Comparison of ENCODE assay signal across 8 mouse cellular contexts in genomic region chr9:118477281-118477931, GRCm38 (mm10). TPM values are rescaled to one million over a fixed set of nuclear protein-coding genes. Genes with fewer than 3 reads are reported as not detected.
DNase-seq lines count a peak whose midpoint lies in the region; ATAC-seq lines count a peak whose summit lies in the region.

No protein-coding gene starts in this region.

- no peak overlapping the region for H3K9ac ChIP-seq in kidney, embryonic 14.5 days (ENCODE audit: low read depth, low read length)

- 1% methylated on average over 31 of the region's 31 CpGs for WGBS in kidney, embryonic 14.5 days
- WGBS in hindbrain, embryonic 10.5 days = under 1% methylated on average over 31 of the region's 31 CpGs
- WGBS in macrophage (ENCODE audit: missing documents) = under 1% methylated on average over 31 of the region's 31 CpGs

- peaks cover 87% of the 10 kb centered on the region for H3K27me3 ChIP-seq in kidney, embryonic 14.5 days (ENCODE audit: control insufficient read depth, insufficient read depth, low read length)
- H3K27me3 ChIP-seq in hindbrain, embryonic 10.5 days (ENCODE audit: insufficient read depth, poor library complexity, severe bottlenecking) = peaks cover 96% of the 10 kb centered on the region

- no peaks in the 10 kb centered on the region for H3K9me3 ChIP-seq in kidney, embryonic 14.5 days (ENCODE audit: control insufficient read depth, low read length)
- H3K9me3 ChIP-seq in hindbrain, embryonic 10.5 days = no peaks in the 10 kb centered on the region

- H3K27ac ChIP-seq in kidney, embryonic 14.5 days (ENCODE audit: low read depth, low read length) = no peak overlapping the region
- no peak overlapping the region for H3K27ac ChIP-seq in brown adipose tissue, adult 24 weeks (replicated peaks; ENCODE audit: low read depth, low read length)
- H3K27ac ChIP-seq in hindbrain, embryonic 10.5 days = no peak overlapping the region
- H3K27ac ChIP-seq in macrophage = no peak overlapping the region

- ATAC-seq in kidney, embryonic 14.5 days (ENCODE audit: low FRiP score, low TSS enrichment) = no peak

- no peaks in the 10 kb centered on the region for H3K79me2 ChIP-seq in macrophage (ENCODE audit: inconsistent target)

- H3K4me2 ChIP-seq in kidney, embryonic 14.5 days (replicated peaks; ENCODE audit: low read depth, low read length) = peak overlapping the region; percentile 24; the same call in 1 of the 2 replicates

- DNase-seq in kidney, adult 11 months = no peak
- peak; percentile 60 for DNase-seq in hindbrain, embryonic 10.5 days (ENCODE audit: low spot score)
- DNase-seq in right cerebral cortex, postnatal 10 days (ENCODE audit: low spot score in 2 of 2) = no peak
- no peak for DNase-seq in adrenal gland, adult 8-10 months
- DNase-seq in right cerebral cortex, adult 18-20 months = no peak

- no peaks in the 10 kb centered on the region for H3K36me3 ChIP-seq in kidney, embryonic 14.5 days (ENCODE audit: control insufficient read depth, insufficient read depth, low read length)
- H3K36me3 ChIP-seq in hindbrain, embryonic 10.5 days = no peaks in the 10 kb centered on the region
- H3K36me3 ChIP-seq in macrophage (ENCODE audit: inconsistent target) = no peaks in the 10 kb centered on the region

- peak overlapping the region; percentile 40; the same call in 1 of the 2 replicates for H3K4me3 ChIP-seq in kidney, embryonic 14.5 days (ENCODE audit: low read length)
- peak overlapping the region; percentile 51 for H3K4me3 ChIP-seq in brown adipose tissue, adult 24 weeks (ENCODE audit: insufficient read depth, low read depth, low read length)
- peak overlapping the region; percentile 36 for H3K4me3 ChIP-seq in hindbrain, embryonic 10.5 days
- H3K4me3 ChIP-seq in macrophage (ENCODE audit: inconsistent target) = peak overlapping the region; percentile 13; the same call in 1 of the 2 replicates

- peaks cover 10% of the 10 kb centered on the region; the same call in 1 of the 2 replicates for H3K4me1 ChIP-seq in kidney, embryonic 14.5 days (ENCODE audit: control insufficient read depth, insufficient read depth, low read length)
- peaks cover 6% of the 10 kb centered on the region for H3K4me1 ChIP-seq in brown adipose tissue, adult 24 weeks (ENCODE audit: control insufficient read depth, insufficient read depth, insufficient read length, low read length)
- peaks cover 31% of the 10 kb centered on the region for H3K4me1 ChIP-seq in hindbrain, embryonic 10.5 days (replicated peaks)

RNA-seq across cellular contexts. Expression of gene Eomes, which starts 0.6 kb away (rescaled TPM):
- polyA plus RNA-seq in kidney, embryonic 14.5 days (2014; fragmentation: Nextera tagmentation; extraction: Ambion mirVana) = not detected in 2 replicates
- not detected in 2 replicates for polyA plus RNA-seq in brown adipose tissue, adult 24 weeks (2012; ENCODE audit: insufficient read depth, insufficient read length, missing spikeins)
- polyA plus RNA-seq in hindbrain, embryonic 10.5 days (2016; fragmentation: Nextera tagmentation; extraction: Ambion mirVana) = 0.10 TPM in 1 of 2 replicates, not detected in the other
- not detected for total RNA-seq in macrophage (2018; cell fraction: chromatin; rRNA removed)
- not detected for total RNA-seq in macrophage (2018; cell fraction: cytosol; rRNA removed)
- total RNA-seq in macrophage (2018; cell fraction: nucleus; rRNA removed) = not detected
- not detected in 3 replicates for polyA plus RNA-seq in macrophage (2018)
- under 1 TPM; 0.11 to 0.49 (median 0.43) TPM for total RNA-seq in adrenal gland, adult 8-10 months (2022)

RNA-seq across cellular contexts. Expression of gene Golga4, which starts 28.7 kb away (rescaled TPM):
- 54.5 and 70.7 TPM in 2 replicates for polyA plus RNA-seq in kidney, embryonic 14.5 days (2014; fragmentation: Nextera tagmentation; extraction: Ambion mirVana)
- polyA plus RNA-seq in brown adipose tissue, adult 24 weeks (2012; ENCODE audit: insufficient read depth, insufficient read length, missing spikeins) = 43.9 and 49.9 TPM in 2 replicates
- polyA plus RNA-seq in hindbrain, embryonic 10.5 days (2016; fragmentation: Nextera tagmentation; extraction: Ambion mirVana) = 34.2 and 42.9 TPM in 2 replicates
- 100 to 1,000 TPM; 201 to 650 (median 367) TPM for total RNA-seq in macrophage (2018; cell fraction: chromatin; rRNA removed)
- 10 to 100 TPM; 38.6 to 70.6 (median 56.1) TPM for total RNA-seq in macrophage (2018; cell fraction: cytosol; rRNA removed)
- 100 to 1,000 TPM in 24 of 26 experiments, 10 to 100 TPM in 2; 97.1 to 246 (median 152) TPM for total RNA-seq in macrophage (2018; cell fraction: nucleus; rRNA removed)
- polyA plus RNA-seq in macrophage (2018) = 47.5 to 67.5 TPM (median 47.8 TPM) in 3 replicates
- 100 to 1,000 TPM; 129 to 187 (median 147) TPM for total RNA-seq in adrenal gland, adult 8-10 months (2022)
